Comparison of ENCODE assay signal across 8 mouse cellular contexts in genomic region chr12:84361555-84362489, GRCm38 (mm10). TPM values are rescaled to one million over a fixed set of nuclear protein-coding genes. Genes with fewer than 3 reads are reported as not detected.
A peak's percentile ranks its signal among the peaks of the same experiment; 100 is the strongest.
DNase-seq lines count a peak whose midpoint lies in the region; ATAC-seq lines count a peak whose summit lies in the region.

Coq6 (plus strand) TSS chr12:84361657.
Fam161b (minus strand) TSS chr12:84361833.

- ATAC-seq in megakaryocyte progenitor cell, adult 5-6 weeks (replicated peaks; ENCODE audit: poor library complexity), result peak; percentile 91

- peak; percentile 98 for DNase-seq in adipocyte (ENCODE audit: low spot score)
- DNase-seq in embryo, embryonic 10 days (ENCODE audit: low spot score), result peak; percentile 98
- peak; percentile 91 for DNase-seq in gastrocnemius, postnatal 10 days
- peak; percentile 99 for DNase-seq in induced T-regulatory cell, adult 2 months (ENCODE audit: low read depth)
- peak; percentile 97 to 98 for DNase-seq in left cerebral cortex, adult 9 months (ENCODE audit: low spot score in 2 of 2)
- peak; percentile 95 for DNase-seq in right cerebral cortex, postnatal 14 days
- DNase-seq in urinary bladder, postnatal 36 days (ENCODE audit: low spot score in 2 of 2), result peak; percentile 88 to 92

RNA-seq across cellular contexts. Expression of gene Coq6, which starts in this region (rescaled TPM):
- total RNA-seq in gastrocnemius, postnatal 10 days (2021), result 10 to 100 TPM; 31.0 to 34.3 TPM
- 16.7 and 20.9 TPM in 2 replicates for total RNA-seq in megakaryocyte progenitor cell, adult 5-6 weeks (2015)
- 10.3 and 18.9 TPM in 2 replicates for total RNA-seq in megakaryocyte progenitor cell, adult 5-6 weeks (2017)

RNA-seq across cellular contexts. Expression of gene Fam161b, which starts in this region (rescaled TPM):
- total RNA-seq in gastrocnemius, postnatal 10 days (2021), result under 1 TPM; 0.42 to 0.65 TPM
- total RNA-seq in megakaryocyte progenitor cell, adult 5-6 weeks (2015), result 0.42 and 0.54 TPM in 2 replicates
- total RNA-seq in megakaryocyte progenitor cell, adult 5-6 weeks (2017), result 0.57 and 1.0 TPM in 2 replicates

Comparison
In these comparisons a context has a peak if more than half of its experiments do, and no peak if none do; other contexts are left out.
1. Peak in every context shown above with its lines: DNase-seq and ATAC-seq.